Mouse (Mus musculus): ENCODE results near the gene Smyd3. TPM values are rescaled to one million over a fixed set of nuclear protein-coding genes. Genes with fewer than 3 reads are reported as not detected.

The Smyd3 gene
- polyA plus RNA-seq, 1 experiment from 2014 or later, result 12.1 TPM

- no peak for DNase-seq (ENCODE audit: low spot score)
- no peak overlapping the region for H3K27ac ChIP-seq (replicated peaks)
- H3K4me1 ChIP-seq (replicated peaks; ENCODE audit: control insufficient read depth, insufficient read depth), result no peaks in the 10 kb centered on the region
- H3K27me3 ChIP-seq (ENCODE audit: control insufficient read depth, insufficient read depth, low read length), result no peaks in the 10 kb centered on the region
- no peak overlapping the region for H3K4me2 ChIP-seq (replicated peaks; ENCODE audit: low read depth)
- no peaks in the 10 kb centered on the region for H3K9me3 ChIP-seq (ENCODE audit: control insufficient read depth, low read length)
- WGBS, result 92% methylated on average over 9 of the region's 9 CpGs
- H3K9ac ChIP-seq (ENCODE audit: low read length), result no peak overlapping the region
- no peaks in the 10 kb centered on the region for H3K36me3 ChIP-seq (ENCODE audit: control insufficient read depth, insufficient read depth, low read length)
- H3K4me3 ChIP-seq (ENCODE audit: low read depth, low read length), result no peak overlapping the region
- ATAC-seq (ENCODE audit: low FRiP score, low TSS enrichment), result no peak
- TF ChIP-seq EP300 (optimal IDR thresholded peaks at IDR 0.05) (no peak), CTCF (IDR thresholded peaks at IDR 0.05; ENCODE audit: low read depth) (no peak)
These were observed 191.4 kb downstream of the Smyd3 start for GRCm38 (mm10) chr1:179326262-179326964.

GRCm38 (mm10) chr1:179324271-179324670, 193.6 kb downstream of the Smyd3 start:
- no peaks in the 10 kb centered on the region for H3K36me3 ChIP-seq (ENCODE audit: control insufficient read depth, insufficient read depth, low read length)
- no peaks in the 10 kb centered on the region for H3K4me1 ChIP-seq (replicated peaks; ENCODE audit: control insufficient read depth, insufficient read depth)
- DNase-seq (ENCODE audit: low spot score) (no peak), ATAC-seq (ENCODE audit: low FRiP score, low TSS enrichment) (peak; percentile 80; the same call in 1 of the 2 replicates)
- no peak overlapping the region for H3K4me3 ChIP-seq (ENCODE audit: low read depth, low read length)
- H3K4me2 ChIP-seq (replicated peaks; ENCODE audit: low read depth), result no peak overlapping the region
- TF ChIP-seq EP300 (optimal IDR thresholded peaks at IDR 0.05), result no peak
- TF ChIP-seq CTCF (IDR thresholded peaks at IDR 0.05; ENCODE audit: low read depth), result no peak
- H3K27ac ChIP-seq (replicated peaks), result no peak overlapping the region
- H3K9ac ChIP-seq (ENCODE audit: low read length), result no peak overlapping the region
- WGBS, result 73% methylated on average over 6 of the region's 6 CpGs
- no peaks in the 10 kb centered on the region for H3K9me3 ChIP-seq (ENCODE audit: control insufficient read depth, low read length)
- H3K27me3 ChIP-seq (ENCODE audit: control insufficient read depth, insufficient read depth, low read length), result no peaks in the 10 kb centered on the region

GRCm38 (mm10) chr1:179313618-179314017, 204.2 kb downstream of the Smyd3 start:
- H3K27ac ChIP-seq (replicated peaks), result no peak overlapping the region
- no peak overlapping the region for H3K4me3 ChIP-seq (ENCODE audit: low read depth, low read length)
- H3K9me3 ChIP-seq (ENCODE audit: control insufficient read depth, low read length), result no peaks in the 10 kb centered on the region
- H3K9ac ChIP-seq (ENCODE audit: low read length), result no peak overlapping the region
- H3K36me3 ChIP-seq (ENCODE audit: control insufficient read depth, insufficient read depth, low read length), result no peaks in the 10 kb centered on the region
- H3K27me3 ChIP-seq (ENCODE audit: control insufficient read depth, insufficient read depth, low read length), result no peaks in the 10 kb centered on the region
- no peak overlapping the region for H3K4me2 ChIP-seq (replicated peaks; ENCODE audit: low read depth)
- H3K4me1 ChIP-seq (replicated peaks; ENCODE audit: control insufficient read depth, insufficient read depth), result no peaks in the 10 kb centered on the region
- ATAC-seq (ENCODE audit: low FRiP score, low TSS enrichment), result no peak
- 68% methylated on average over 5 of the region's 5 CpGs for WGBS
- TF ChIP-seq CTCF (IDR thresholded peaks at IDR 0.05; ENCODE audit: low read depth) (peak; percentile 46), EP300 (optimal IDR thresholded peaks at IDR 0.05) (no peak)
- no peak for DNase-seq (ENCODE audit: low spot score)

- no peak overlapping the region for H3K27ac ChIP-seq (replicated peaks)
- H3K4me2 ChIP-seq (replicated peaks; ENCODE audit: low read depth), result no peak overlapping the region
- WGBS, result 34% methylated on average over 5 of the region's 5 CpGs
- no peak overlapping the region for H3K9ac ChIP-seq (ENCODE audit: low read length)
- H3K4me1 ChIP-seq (replicated peaks; ENCODE audit: control insufficient read depth, insufficient read depth), result no peaks in the 10 kb centered on the region
- no peak for ATAC-seq (ENCODE audit: low FRiP score, low TSS enrichment)
- no peaks in the 10 kb centered on the region for H3K9me3 ChIP-seq (ENCODE audit: control insufficient read depth, low read length)
- no peaks in the 10 kb centered on the region for H3K36me3 ChIP-seq (ENCODE audit: control insufficient read depth, insufficient read depth, low read length)
- no peak for TF ChIP-seq CTCF (IDR thresholded peaks at IDR 0.05; ENCODE audit: low read depth)
- no peak for TF ChIP-seq EP300 (optimal IDR thresholded peaks at IDR 0.05)
- no peak overlapping the region for H3K4me3 ChIP-seq (ENCODE audit: low read depth, low read length)
- DNase-seq (ENCODE audit: low spot score), result no peak
- no peaks in the 10 kb centered on the region for H3K27me3 ChIP-seq (ENCODE audit: control insufficient read depth, insufficient read depth, low read length)
These were observed 208.4 kb downstream of the Smyd3 start for GRCm38 (mm10) chr1:179309487-179309886.

- Histone ChIP-seq H3K27me3 (ENCODE audit: control insufficient read depth, insufficient read depth, low read length) (no peaks in the 10 kb centered on the region), H3K4me2 (replicated peaks; ENCODE audit: low read depth) (no peak overlapping the region), H3K4me3 (ENCODE audit: low read depth, low read length) (no peak overlapping the region), H3K36me3 (ENCODE audit: control insufficient read depth, insufficient read depth, low read length) (no peaks in the 10 kb centered on the region), H3K9me3 (ENCODE audit: control insufficient read depth, low read length) (no peaks in the 10 kb centered on the region), H3K9ac (ENCODE audit: low read length) (no peak overlapping the region), H3K4me1 (replicated peaks; ENCODE audit: control insufficient read depth, insufficient read depth) (no peaks in the 10 kb centered on the region), H3K27ac (replicated peaks) (no peak overlapping the region)
- WGBS, result 87% methylated on average over 13 of the region's 13 CpGs
- no peak for TF ChIP-seq EP300 (optimal IDR thresholded peaks at IDR 0.05)
- peak; percentile 43 for TF ChIP-seq CTCF (IDR thresholded peaks at IDR 0.05; ENCODE audit: low read depth)
- ATAC-seq (ENCODE audit: low FRiP score, low TSS enrichment) (no peak), DNase-seq (ENCODE audit: low spot score) (no peak)
These were observed 215.2 kb downstream of the Smyd3 start for GRCm38 (mm10) chr1:179302446-179303230.

- Histone ChIP-seq H3K4me2 (replicated peaks; ENCODE audit: low read depth) (no peak overlapping the region), H3K4me3 (ENCODE audit: low read depth, low read length) (no peak overlapping the region), H3K9ac (ENCODE audit: low read length) (no peak overlapping the region), H3K36me3 (ENCODE audit: control insufficient read depth, insufficient read depth, low read length) (no peaks in the 10 kb centered on the region), H3K9me3 (ENCODE audit: control insufficient read depth, low read length) (no peaks in the 10 kb centered on the region), H3K4me1 (replicated peaks; ENCODE audit: control insufficient read depth, insufficient read depth) (no peaks in the 10 kb centered on the region), H3K27ac (replicated peaks) (no peak overlapping the region), H3K27me3 (ENCODE audit: control insufficient read depth, insufficient read depth, low read length) (no peaks in the 10 kb centered on the region)
- ATAC-seq (ENCODE audit: low FRiP score, low TSS enrichment) (no peak), DNase-seq (ENCODE audit: low spot score) (no peak)
- TF ChIP-seq CTCF (IDR thresholded peaks at IDR 0.05; ENCODE audit: low read depth) (no peak), EP300 (optimal IDR thresholded peaks at IDR 0.05) (no peak)
- 55% methylated on average over 6 of the region's 6 CpGs for WGBS
These were observed 222.2 kb downstream of the Smyd3 start for GRCm38 (mm10) chr1:179295626-179296025.

Data from stomach, postnatal 0 days (tissue).